Mouse (Mus musculus) brain, adult 2 months (tissue): Measurements from ENCODE around the gene Krtap13-1.
"Not testable (repeated sequence)": the region's sequence is repeated elsewhere in the genome, so short reads cannot be mapped to it uniquely, and the experiment has no call there.

ENCODE experiments used
- DNase-seq: peaks from one replicate; pipeline ENCODE4 v3.0.0; 2011; ENCODE audit warnings: low read depth, low spot score

Krtap13-1 gene

DNA sequence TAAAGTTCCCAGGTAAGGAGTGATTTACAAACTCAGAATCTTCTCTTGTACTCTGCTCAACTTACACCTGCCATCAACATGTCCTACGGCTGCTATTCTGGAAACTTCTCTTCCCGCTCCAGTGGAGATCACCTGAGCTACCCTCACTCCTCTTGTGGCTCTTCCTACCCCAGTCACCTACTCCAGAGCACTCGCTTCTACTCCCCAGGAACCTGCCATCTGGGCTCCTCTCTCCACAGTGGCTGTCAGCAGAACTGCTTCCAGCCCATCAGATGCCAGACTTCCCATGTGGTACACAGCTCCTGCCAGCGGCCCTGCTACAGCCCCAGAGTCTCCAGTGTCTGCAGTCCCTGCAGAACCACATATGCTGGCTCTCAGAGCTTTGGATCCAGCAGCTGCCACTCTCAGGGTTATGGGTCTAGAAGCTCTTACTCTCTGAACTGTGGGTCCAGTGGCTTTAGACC lies at the start of gene Krtap13-1:
Gene Krtap13-1, plus strand, starts transcription at position 51 of the 464 bp plus-strand sequence.
- no peak for DNase-seq

DNA sequence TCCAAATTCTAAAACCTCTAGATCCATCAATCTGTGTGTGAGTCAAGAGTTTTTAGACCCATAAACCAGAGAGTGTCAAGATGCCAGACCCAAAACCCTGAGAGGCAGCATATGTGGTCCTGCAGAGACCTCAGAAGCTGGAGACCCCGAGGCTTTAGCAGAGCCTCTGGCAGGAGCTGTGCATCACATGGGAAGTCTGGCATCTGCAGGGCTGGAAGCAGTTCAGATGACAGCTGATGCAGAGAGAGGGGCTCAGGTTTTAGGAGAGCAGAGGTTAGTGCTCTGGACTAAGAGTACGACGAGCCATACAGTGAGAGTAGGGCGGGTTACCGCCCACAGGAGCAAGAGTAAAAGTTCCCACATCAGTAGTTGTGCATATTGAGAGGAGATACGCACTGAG lies 49.6 kb upstream of the Krtap13-1 start:
- DNase-seq, result no peak

DNA sequence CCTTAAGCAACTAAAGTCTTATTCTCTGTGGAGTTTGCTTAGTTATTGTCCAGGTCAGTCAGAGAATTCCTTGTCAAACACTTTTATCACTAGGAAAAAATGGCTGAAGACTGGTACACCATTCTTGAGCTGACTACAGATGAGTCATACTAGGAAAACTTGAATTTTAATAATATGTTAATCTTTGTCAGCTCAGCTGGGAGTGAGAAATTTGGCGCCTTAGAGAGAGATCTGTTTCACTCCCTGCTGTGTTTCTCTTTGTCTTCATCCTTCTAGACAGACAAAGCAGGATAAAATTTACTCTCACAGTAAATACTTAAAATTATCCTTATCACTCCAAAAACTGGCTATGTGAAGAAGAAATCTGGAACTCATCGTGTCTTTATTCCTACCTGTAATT lies 47.4 kb upstream of the Krtap13-1 start:
- peak; percentile 45 for DNase-seq

DNA sequence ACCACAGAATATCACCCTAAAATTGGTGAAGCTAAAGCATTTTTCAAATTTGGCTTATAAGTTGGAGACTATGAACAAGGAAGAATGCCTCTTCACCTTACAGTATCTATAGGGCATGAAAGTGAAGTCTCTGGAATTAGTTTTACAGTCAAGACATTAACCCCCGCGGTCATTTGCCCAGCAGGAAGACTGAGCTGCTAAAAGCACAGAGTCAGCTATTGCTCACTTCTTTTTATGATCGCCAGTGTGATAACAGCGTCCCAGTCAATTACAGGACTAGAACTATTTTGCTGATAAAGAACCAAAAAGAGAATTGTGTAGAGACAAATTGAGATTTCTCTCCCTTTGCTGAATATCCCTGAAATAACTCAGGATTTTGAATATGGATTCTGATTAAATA lies 32.4 kb upstream of the Krtap13-1 start:
- no peak for DNase-seq

DNA sequence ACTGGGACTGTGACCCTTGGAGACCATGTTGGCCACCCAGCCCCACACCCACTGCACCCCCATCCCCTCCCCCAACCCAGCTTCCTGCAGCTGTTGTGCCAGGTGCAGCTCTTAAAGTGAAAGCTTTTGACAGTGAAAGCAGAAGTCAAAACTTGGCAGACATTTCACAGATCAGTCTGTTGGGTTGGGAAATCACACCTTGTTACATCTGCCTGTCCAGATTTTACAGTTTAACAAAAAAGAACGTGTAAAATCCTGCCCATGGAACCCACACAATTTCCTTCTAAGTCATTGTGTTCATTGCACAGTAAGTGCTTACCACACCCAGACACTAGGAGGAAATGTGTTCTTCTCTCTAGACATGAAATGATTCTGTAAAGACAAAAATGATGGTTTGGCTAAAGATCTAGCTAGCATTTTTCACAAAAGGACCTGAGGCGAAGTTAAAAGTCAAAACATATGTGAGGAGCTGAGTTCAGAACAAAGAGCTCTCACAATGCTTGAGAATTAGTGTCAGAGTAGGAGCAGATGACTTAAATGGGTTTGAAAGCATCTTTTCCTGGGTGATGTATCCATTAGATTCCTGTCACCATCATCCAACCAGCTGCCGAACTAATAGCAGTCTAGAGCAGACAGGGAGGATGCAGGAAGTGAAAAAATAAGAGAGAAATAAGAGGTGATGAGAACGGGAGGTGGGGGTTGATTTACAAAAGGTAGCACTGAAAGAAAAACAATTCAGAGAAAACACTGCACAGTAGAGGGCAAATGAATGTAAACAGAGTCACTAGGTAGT lies 27.4 kb upstream of the Krtap13-1 start:
- DNase-seq, result peak; percentile 18

DNA sequence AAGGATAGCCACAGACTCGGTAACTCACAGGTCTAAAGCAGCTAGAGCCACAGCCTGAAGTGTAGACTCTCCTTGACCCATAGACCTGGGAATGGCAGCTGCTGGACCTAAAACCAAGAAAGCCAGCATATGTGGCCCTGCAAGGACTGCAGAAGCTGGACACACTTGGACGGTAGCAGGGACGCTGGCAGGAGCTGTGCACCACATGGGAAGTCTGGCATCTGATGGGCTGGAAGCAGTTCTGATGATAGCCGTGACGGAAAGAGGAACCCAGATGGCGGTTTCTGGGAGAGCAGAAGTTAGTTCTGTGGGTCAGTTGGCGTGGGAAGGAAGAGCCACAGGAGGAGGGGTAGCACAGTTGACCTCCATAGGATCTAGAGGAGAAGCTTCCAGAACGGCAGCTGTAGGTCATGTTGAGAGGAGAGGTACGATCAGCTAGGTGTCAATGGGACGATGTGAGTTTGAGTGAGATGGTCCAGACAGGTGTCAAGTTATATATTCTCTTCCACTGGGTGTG lies 21.1 kb upstream of the Krtap13-1 start, which contains the start of gene 2310061N02Rik:
Gene 2310061N02Rik, minus strand, starts transcription at position 467 of the 517 bp plus-strand sequence.
- DNase-seq, result no peak

DNA sequence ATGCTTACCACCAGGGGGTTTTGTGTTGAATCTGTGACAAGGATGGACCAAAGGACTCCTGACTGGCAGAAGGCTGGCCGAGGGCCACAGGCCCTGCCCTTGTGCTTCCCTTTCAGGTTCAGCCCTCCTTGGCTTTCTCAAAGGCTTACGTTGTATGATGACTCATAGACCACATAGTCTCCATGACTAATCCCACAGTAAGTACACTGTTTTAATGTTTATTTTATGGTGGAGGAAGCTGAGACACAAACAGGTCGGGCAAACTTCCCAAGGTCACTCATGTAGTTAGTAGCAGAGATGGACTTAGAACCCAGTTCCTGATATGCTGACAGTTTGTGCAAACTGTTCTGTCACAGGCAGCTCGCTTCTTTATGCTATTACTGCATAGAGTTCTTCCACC lies 17.9 kb upstream of the Krtap13-1 start:
- DNase-seq, result no peak

DNA sequence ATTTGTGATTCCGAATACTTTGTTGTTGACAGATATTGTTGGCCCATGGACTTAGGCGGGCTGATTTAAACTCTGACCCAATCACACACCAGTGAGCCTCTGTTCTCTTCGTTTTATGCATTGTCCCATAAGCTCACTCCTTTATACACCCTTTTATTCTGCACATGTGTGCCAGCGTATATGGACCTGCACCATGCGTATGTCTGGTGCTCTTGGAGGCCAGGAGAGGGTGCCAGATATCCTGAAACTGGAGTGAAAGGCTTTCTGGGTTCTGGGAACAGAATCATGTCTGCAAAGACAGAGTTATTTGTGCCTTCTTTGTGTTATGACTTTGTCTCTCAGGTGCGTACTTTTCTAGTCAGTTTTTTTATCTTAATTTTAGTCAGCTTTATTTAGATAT lies 17.4 kb upstream of the Krtap13-1 start:
- no peak for DNase-seq

DNA sequence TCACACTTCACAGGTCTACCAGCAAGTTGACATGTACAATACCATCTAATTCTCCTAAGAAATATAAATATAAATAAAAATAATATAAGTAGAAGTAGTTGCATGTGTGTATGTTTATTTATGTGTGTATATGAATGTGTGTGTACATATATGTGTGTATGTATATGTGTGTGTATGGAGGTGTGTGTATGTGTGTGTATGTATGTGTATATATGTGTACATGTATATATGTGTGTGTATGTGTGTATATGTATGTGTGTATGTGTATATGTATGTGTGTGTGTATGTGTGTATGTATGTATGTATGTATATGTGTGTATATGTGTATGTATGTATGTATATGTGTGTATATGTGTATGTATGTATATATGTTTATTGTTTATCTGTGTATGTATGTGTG lies 12.1 kb upstream of the Krtap13-1 start:
- DNase-seq, result no peak

DNA sequence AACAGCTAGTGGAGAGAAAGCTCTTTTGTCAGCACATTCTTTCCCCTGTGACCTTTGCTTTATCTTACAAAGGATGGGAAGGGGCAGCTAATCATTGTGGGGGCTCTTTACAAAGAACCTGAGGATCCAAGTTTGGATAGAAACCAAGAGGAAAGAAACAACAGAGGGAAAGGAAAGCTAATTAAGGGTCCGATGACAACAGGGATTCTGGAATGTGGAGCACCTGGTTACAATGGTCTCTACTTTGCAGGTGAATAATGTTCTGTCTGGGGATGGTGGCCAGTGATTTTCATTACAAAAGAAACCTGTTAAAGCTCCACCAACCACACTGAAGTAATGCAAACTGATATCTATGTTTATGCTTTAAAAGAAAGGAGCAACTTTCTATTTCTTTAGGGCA lies 8.6 kb upstream of the Krtap13-1 start:
- DNase-seq, result no peak

DNA sequence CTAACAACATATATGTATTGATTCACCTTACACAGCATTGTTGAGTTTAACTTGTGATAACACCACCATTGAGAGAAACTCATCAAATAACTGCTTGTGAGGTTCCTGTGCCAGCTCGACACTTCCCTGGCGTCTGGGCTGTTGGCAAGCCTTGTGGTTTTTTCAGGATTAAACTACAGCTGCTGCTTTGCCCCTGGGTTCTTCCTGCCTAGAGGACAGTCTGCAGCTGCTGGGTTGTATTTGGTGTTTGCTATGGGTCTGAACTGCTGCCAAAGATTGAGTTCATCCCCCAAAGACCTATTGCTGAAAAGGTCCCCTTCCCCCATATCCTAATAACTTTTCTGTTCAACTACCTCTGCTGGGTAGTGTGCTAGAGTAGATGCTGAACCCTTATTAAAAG lies 6.7 kb downstream of the Krtap13-1 start:
- DNase-seq, result peak; percentile 5

DNA sequence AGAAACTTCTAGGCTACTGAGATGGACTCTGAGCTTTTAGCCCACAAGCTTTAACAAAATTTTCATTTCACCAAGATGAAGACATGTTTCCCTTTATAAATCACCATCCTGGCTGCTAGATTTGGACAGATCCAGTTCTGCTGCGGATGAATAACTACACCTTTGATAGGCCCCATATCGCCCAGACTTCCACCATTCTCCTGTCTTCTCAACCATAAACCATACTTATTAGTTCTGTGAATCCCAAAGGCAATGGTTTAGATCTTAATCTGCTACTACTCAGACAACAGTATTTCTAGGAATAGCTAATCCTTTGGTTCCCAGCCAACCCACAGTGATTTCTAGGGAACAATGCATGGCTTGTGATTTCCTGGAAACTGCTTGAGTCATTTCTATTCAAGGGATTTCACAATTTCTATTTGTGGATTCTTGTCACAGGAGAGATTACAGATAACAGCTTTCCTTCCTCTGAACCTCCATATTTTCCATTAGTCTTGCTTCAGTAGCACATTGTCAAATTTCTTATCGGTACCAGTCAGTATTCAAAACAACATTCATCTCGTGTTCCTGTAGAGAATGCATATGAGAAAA lies 16.2 kb downstream of the Krtap13-1 start:
- DNase-seq, result peak; percentile 5

DNA sequence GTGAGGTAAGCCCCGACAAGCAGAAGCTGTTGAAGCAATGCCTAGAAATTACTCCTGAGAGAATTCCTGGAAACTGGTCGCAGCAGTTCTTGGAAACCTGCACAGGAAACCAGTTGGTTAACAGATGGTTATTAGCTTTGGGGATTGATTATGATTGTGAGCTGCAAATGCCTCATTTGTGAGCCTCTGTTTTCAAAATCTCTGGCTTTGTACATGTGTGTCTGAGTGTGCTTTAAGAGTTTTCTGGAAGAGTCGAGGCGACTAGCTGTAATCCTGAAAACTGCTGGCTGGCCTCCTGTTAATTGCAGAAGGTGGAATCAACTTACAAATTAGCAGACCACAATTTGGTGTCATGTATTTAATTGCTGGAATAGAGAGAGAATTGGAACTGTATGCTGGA lies 19.3 kb downstream of the Krtap13-1 start:
- peak; percentile 3 for DNase-seq

DNA sequence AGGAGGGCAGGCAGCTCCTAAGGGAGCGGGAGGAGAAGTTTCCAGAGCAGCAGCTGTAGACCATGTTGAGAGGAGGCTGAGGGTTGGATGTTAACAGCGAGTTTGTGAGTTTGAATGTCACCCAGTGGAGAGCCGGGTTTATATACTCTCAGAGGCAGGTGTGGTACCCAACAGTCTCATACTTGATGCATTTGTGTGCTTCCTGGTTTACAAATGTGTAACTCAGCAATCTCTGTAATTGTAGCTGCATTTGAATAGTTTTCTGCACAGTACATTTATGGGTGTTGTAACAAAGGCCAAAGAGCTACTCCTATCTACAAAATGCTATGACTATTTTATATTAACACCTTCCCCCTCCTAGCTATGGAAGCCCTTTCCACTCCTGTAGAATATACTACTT lies 22.9 kb downstream of the Krtap13-1 start, which contains the start of gene Krtap13:
Gene Krtap13, minus strand, starts transcription at position 101 of the 400 bp plus-strand sequence.
- DNase-seq, result not testable (repeated sequence)

DNA sequence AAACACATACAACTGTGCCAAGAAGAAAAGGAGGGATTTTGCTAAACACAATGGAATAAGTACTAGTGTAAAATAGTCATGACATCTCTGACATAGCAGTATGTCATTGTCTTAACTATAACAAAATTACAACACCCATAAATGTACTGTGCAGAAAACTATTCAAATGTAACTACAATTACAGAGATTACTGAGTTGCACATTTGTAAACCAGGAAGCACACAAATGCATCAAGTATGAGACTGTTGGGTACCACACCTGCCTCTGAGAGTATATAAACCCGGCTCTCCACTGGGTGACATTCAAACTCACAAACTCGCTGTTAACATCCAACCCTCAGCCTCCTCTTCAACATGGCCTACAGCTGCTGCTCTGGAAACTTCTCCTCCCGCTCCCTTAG lies 29.9 kb downstream of the Krtap13-1 start, which contains the start of gene 2310034C09Rik:
Gene 2310034C09Rik, plus strand, starts transcription at position 301 of the 400 bp plus-strand sequence.
- DNase-seq, result not testable (repeated sequence)

DNA sequence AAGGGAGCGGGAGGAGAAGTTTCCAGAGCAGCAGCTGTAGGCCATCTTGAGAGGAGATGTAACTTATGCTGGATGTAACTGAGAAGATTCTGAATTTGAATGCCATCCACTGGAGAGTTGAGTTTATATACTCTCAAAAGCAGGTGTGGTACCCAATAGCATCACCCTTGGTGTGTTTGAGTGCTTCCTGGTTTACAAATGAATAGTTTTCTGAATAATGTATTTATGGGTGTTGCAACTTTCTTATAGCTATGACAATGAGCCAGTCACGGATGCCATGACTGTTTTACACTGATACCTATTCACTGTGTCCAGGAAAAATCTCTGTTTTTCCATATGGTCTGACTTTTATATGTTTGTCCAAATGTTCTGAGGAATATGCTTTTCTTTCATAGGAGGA lies 45.4 kb downstream of the Krtap13-1 start, which contains the start of gene 2310057N15Rik:
Gene 2310057N15Rik, minus strand, starts transcription at position 101 of the 400 bp plus-strand sequence.
- DNase-seq, result no peak

DNA sequence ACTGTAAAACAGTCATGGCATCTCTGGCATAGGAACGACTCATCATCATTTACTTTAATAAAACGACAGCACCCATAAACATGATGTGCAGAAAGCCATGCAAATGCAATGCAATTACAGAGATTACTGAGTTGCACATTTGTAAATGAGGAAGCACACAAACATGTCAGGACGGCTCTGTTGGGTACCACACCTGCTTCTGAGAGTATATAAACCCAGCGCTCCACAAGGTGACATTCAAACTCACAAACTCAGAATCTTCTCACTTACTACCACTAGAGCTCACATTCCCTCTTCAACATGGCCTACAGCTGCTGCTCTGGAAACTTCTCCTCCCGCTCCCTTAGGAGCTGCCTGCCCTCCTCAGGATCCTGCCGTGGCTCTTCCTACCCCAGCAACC lies 48.9 kb downstream of the Krtap13-1 start, which contains the start of gene Gm5965:
Gene Gm5965, plus strand, starts transcription at position 301 of the 400 bp plus-strand sequence.
- DNase-seq, result no peak
